Mouse (Mus musculus) CH12.LX (cell line): Measurements from ENCODE around the gene 1700056E22Rik. TPM values are rescaled to one million over a fixed set of nuclear protein-coding genes. Genes with fewer than 3 reads are reported as not detected.
A peak's percentile ranks its signal among the peaks of the same experiment; 100 is the strongest.

ENCODE experiments used
- DNase-seq: peaks from one replicate; pipeline ENCODE4 v3.0.0-alpha.2; 2013; ENCODE audit errors: extremely low read depth
- H3K27ac ChIP-seq: 2 replicates; pipeline ENCODE4 v1.5.1; 2012; ENCODE audit warnings: low read depth, mild to moderate bottlenecking, control low read depth, moderate library complexity; ENCODE audit not compliant: insufficient read depth
- H3K27me3 ChIP-seq: replicated peaks from 2 replicates; pipeline ENCODE3; 2012; ENCODE audit warnings: inconsistent platforms
- H3K36me3 ChIP-seq, 2 experiments: replicated peaks in 1 of 2; 2 replicates each; pipeline versions ENCODE3 to v1.6.1; 2012; ENCODE audit warnings: inconsistent platforms in 1 of 2, low read length in 1 of 2, mild to moderate bottlenecking in 1 of 2, mixed read lengths in 1 of 2, moderate library complexity in 1 of 2; ENCODE audit not compliant: control insufficient read depth in 1 of 2, insufficient read depth in 1 of 2
- H3K4me1 ChIP-seq, 2 experiments: 2 replicates each; pipeline ENCODE4 v1.6.1; 2012; ENCODE audit warnings: inconsistent platforms in 1 of 2, moderate library complexity in 1 of 2; ENCODE audit not compliant: insufficient read depth in 2 of 2, control insufficient read depth in 1 of 2
- H3K4me2 ChIP-seq: 2 replicates; pipeline ENCODE4 v1.6.1; 2012; ENCODE audit warnings: low read depth, mild to moderate bottlenecking, control low read depth; ENCODE audit not compliant: poor library complexity, insufficient read depth, severe bottlenecking
- H3K4me3 ChIP-seq, 3 experiments: fragments of 150-350 bp in 1 of 3; sonication (generic) in 1 of 3; replicated peaks in 1 of 3; 2 replicates each; pipeline versions ENCODE3 to v1.5.1; 2011 to 2012; ENCODE audit warnings: low read depth in 2 of 3, low read length in 2 of 3, mild to moderate bottlenecking in 2 of 3, moderate library complexity in 2 of 3, control low read depth in 1 of 3, improper control_type of control experiment in 1 of 3, inconsistent platforms in 1 of 3, mixed read lengths in 1 of 3; ENCODE audit not compliant: poor library complexity in 1 of 3
- H3K79me2 ChIP-seq: replicated peaks from 2 replicates; pipeline ENCODE4 v1.6.1; 2012; ENCODE audit warnings: mild to moderate bottlenecking, moderate library complexity; ENCODE audit not compliant: control insufficient read depth, poor library complexity, insufficient read depth, severe bottlenecking; ENCODE audit errors: extremely low read depth
- H3K9ac ChIP-seq: 2 replicates; pipeline ENCODE4 v1.6.1; 2012; ENCODE audit warnings: low read depth, mild to moderate bottlenecking, control low read depth, moderate library complexity; ENCODE audit not compliant: insufficient read depth
- H3K9me3 ChIP-seq: replicated peaks from 2 replicates; pipeline ENCODE3; 2012; ENCODE audit warnings: low read length, inconsistent platforms, mixed read lengths
- BHLHE40 ChIP-seq: IDR thresholded peaks from 2 replicates; pipeline ENCODE4 v1.6.1; 2011; ENCODE audit warnings: mild to moderate bottlenecking, low read depth, low read length, improper control_type of control experiment
- CHD2 ChIP-seq: IDR thresholded peaks from 2 replicates; pipeline ENCODE4 v1.6.1; 2011; ENCODE audit warnings: low read length, improper control_type of control experiment
- CTCF ChIP-seq, 2 experiments: IDR thresholded peaks in 1 of 2; conservative IDR thresholded peaks in 1 of 2; 2 replicates each; pipeline ENCODE4 v1.5.1; 2011 to 2012; ENCODE audit warnings: low read depth in 2 of 2, low read length in 2 of 2, improper control_type of control experiment in 1 of 2, inconsistent platforms in 1 of 2, mild to moderate bottlenecking in 1 of 2, moderate library complexity in 1 of 2
- E2F4 ChIP-seq: IDR thresholded peaks from 2 replicates; pipeline ENCODE4 v1.6.1; 2011; ENCODE audit warnings: low read depth, low read length, improper control_type of control experiment; ENCODE audit not compliant: insufficient replicate concordance
- ELF1 ChIP-seq: IDR thresholded peaks from 2 replicates; pipeline ENCODE4 v1.6.1; 2014; ENCODE audit warnings: low read depth, mild to moderate bottlenecking, inconsistent platforms, low read length, improper control_type of control experiment
- EP300 ChIP-seq: IDR thresholded peaks from 2 replicates; pipeline ENCODE4 v1.6.1; 2011; ENCODE audit warnings: low read length, improper control_type of control experiment
- ETS1 ChIP-seq: conservative IDR thresholded peaks from 2 replicates; pipeline ENCODE4 v1.6.1; 2012; ENCODE audit warnings: low read depth, mild to moderate bottlenecking, inconsistent platforms, low read length, improper control_type of control experiment, moderate library complexity
- HCFC1 ChIP-seq: IDR thresholded peaks from 2 replicates; pipeline ENCODE4 v1.6.1; 2012; ENCODE audit warnings: low read depth, mild to moderate bottlenecking, inconsistent platforms, low read length, improper control_type of control experiment
- IRF4 ChIP-seq: IDR thresholded peaks from 2 replicates; pipeline ENCODE4 v1.6.1; 2014; ENCODE audit warnings: low read depth, mild to moderate bottlenecking, inconsistent platforms, low read length, improper control_type of control experiment
- KAT2A ChIP-seq: IDR thresholded peaks from 2 replicates; pipeline ENCODE4 v1.6.1; 2012; ENCODE audit warnings: low read length, improper control_type of control experiment, inconsistent platforms; ENCODE audit not compliant: insufficient replicate concordance
- MAFK ChIP-seq: IDR thresholded peaks from 2 replicates; pipeline ENCODE4 v1.6.1; 2011; ENCODE audit warnings: low read length, improper control_type of control experiment; ENCODE audit not compliant: insufficient replicate concordance
- MAX ChIP-seq: IDR thresholded peaks from 2 replicates; pipeline ENCODE4 v1.6.1; 2011; ENCODE audit warnings: low read length, improper control_type of control experiment
- MAZ ChIP-seq: IDR thresholded peaks from 2 replicates; pipeline ENCODE4 v1.6.1; 2012; ENCODE audit warnings: low read depth, mild to moderate bottlenecking, inconsistent platforms, low read length, improper control_type of control experiment, moderate library complexity
- MEF2A ChIP-seq: IDR thresholded peaks from 2 replicates; pipeline ENCODE4 v1.6.1; 2014; ENCODE audit warnings: low read depth, mild to moderate bottlenecking, inconsistent platforms, low read length, improper control_type of control experiment, borderline replicate concordance
- MXI1 ChIP-seq: IDR thresholded peaks from 2 replicates; pipeline ENCODE4 v1.6.1; 2011; ENCODE audit warnings: mild to moderate bottlenecking, low read depth, low read length, improper control_type of control experiment
- NELFE ChIP-seq: IDR thresholded peaks from 2 replicates; pipeline ENCODE4 v1.6.1; 2011; ENCODE audit warnings: low read depth, low read length, improper control_type of control experiment
- NRF1 ChIP-seq: IDR thresholded peaks from 2 replicates; pipeline ENCODE4 v1.6.1; 2014; ENCODE audit warnings: low read depth, mild to moderate bottlenecking, inconsistent platforms, low read length, improper control_type of control experiment, moderate library complexity
- PAX5 ChIP-seq: IDR thresholded peaks from 2 replicates; pipeline ENCODE4 v1.6.1; 2012; ENCODE audit warnings: low read length, inconsistent platforms, mixed read lengths
- RAD21 ChIP-seq: IDR thresholded peaks from 2 replicates; pipeline ENCODE4 v1.6.1; 2011; ENCODE audit warnings: low read depth, mild to moderate bottlenecking, low read length, improper control_type of control experiment, moderate library complexity
- RCOR1 ChIP-seq: conservative IDR thresholded peaks from 2 replicates; pipeline ENCODE4 v1.6.1; 2012; ENCODE audit warnings: low read depth, mild to moderate bottlenecking, inconsistent platforms, low read length, improper control_type of control experiment
- SIN3A ChIP-seq: IDR thresholded peaks from 2 replicates; pipeline ENCODE4 v1.6.1; 2012; ENCODE audit warnings: low read length, improper control_type of control experiment, inconsistent platforms
- SMC3 ChIP-seq: IDR thresholded peaks from 2 replicates; pipeline ENCODE4 v1.6.1; 2011; ENCODE audit warnings: low read depth, low read length, improper control_type of control experiment
- TBP ChIP-seq: conservative IDR thresholded peaks from 2 replicates; pipeline ENCODE4 v1.6.1; 2011; ENCODE audit warnings: low read depth, low read length, improper control_type of control experiment
- TCF12 ChIP-seq: IDR thresholded peaks from 2 replicates; pipeline ENCODE4 v1.6.1; 2014; ENCODE audit warnings: low read depth, mild to moderate bottlenecking, inconsistent platforms, low read length, improper control_type of control experiment
- USF1 ChIP-seq: IDR thresholded peaks from 2 replicates; pipeline ENCODE4 v1.6.1; 2014; ENCODE audit warnings: low read depth, mild to moderate bottlenecking, inconsistent platforms, low read length, improper control_type of control experiment
- USF2 ChIP-seq: conservative IDR thresholded peaks from 2 replicates; pipeline ENCODE4 v1.6.1; 2011; ENCODE audit warnings: low read depth, low read length, improper control_type of control experiment
- ZMIZ1 ChIP-seq: IDR thresholded peaks from 2 replicates; pipeline ENCODE4 v1.6.1; 2012; ENCODE audit warnings: low read depth, mild to moderate bottlenecking, inconsistent platforms, low read length, improper control_type of control experiment
- ZNF384 ChIP-seq: IDR thresholded peaks from 2 replicates; pipeline ENCODE4 v1.6.1; 2012; ENCODE audit warnings: low read depth, low read length, improper control_type of control experiment, inconsistent platforms
- dilution Hi-C: fragments of 300-500 bp; cut with MboI; formaldehyde crosslinking; loops from 2 replicates; pipeline ENCODE4 v1.14.3; 2020; ENCODE audit warnings: low sequenced_read_pairs; ENCODE audit not compliant: extremely low pct_unique_long_range_greater_than_20kb, extremely low pct_ligation_motif_present
- in situ Hi-C: fragments of 300-500 bp; cut with MboI; formaldehyde crosslinking; loops from 3 replicates; pipeline ENCODE4 v1.14.3; 2019; ENCODE audit warnings: low sequenced_read_pairs, low pct_ligation_motif_present, low pct_unique_long_range_greater_than_20kb, mixed read lengths
- polyA plus RNA-seq: library from polyadenylated mRNA; unstranded; fragments of >175 nt; gene quantifications from 2 replicates; pipeline ENCODE4 v1.2.1, GENCODE M21; 2012; ENCODE audit warnings: low read depth; ENCODE audit not compliant: insufficient read length
- total RNA-seq, 2 experiments: library from RNA; depleted of rRNA; stranded (reverse); fragments of 300-350 nt in 1 of 2; fragments of >200 nt in 1 of 2; gene quantifications; 2 replicates each; pipeline ENCODE4 v1.2.3; 2012 to 2014

Gene 1700056E22Rik
- total and polyA plus RNA-seq, 3 experiments = 0.25 to 1.0 (median 0.26) TPM

- Histone ChIP-seq H3K9me3 (no peaks in the 10 kb centered on the region), H3K27ac (no peak overlapping the region), H3K4me2 (no peak overlapping the region), H3K4me3 (no peak overlapping the region), H3K36me3 (peaks cover 3 to 65% of the 10 kb centered on the region in 2 experiments), H3K27me3 (no peaks in the 10 kb centered on the region), H3K4me1 (peaks cover 12 to 51% of the 10 kb centered on the region in 2 experiments), H3K79me2 (no peaks in the 10 kb centered on the region), H3K9ac (no peak overlapping the region)
- dilution Hi-C loops (no loop called here), in situ Hi-C loops (no loop called here)
- DNase-seq = no peak
- TF ChIP-seq MAFK (no peak), CTCF (conservative IDR thresholded peaks at IDR 0.05 in 1 of 2, IDR thresholded peaks at IDR 0.05 in 1 of 2; ENCODE audit: low read depth in 2 of 2, low read length in 2 of 2) (no peak), MAZ (no peak), RAD21 (no peak), ELF1 (no peak), SMC3 (no peak), TCF12 (no peak), NRF1 (no peak), EP300 (no peak), NELFE (no peak)
Observed at GRCm38 (mm10) chr1:184067704-184068558, 33.8 kb upstream of the 1700056E22Rik start.

GRCm38 (mm10) chr1:184066460-184067287 is 32.6 kb upstream of the 1700056E22Rik start:
- Histone ChIP-seq H3K79me2 (no peaks in the 10 kb centered on the region), H3K9ac (no peak overlapping the region), H3K4me3 (no peak overlapping the region), H3K27ac (no peak overlapping the region), H3K4me2 (peak overlapping the region; percentile 11; the same call in 1 of the 2 replicates), H3K36me3 (peaks cover 3 to 61% of the 10 kb centered on the region in 2 experiments), H3K4me1 (peaks cover 12 to 62% of the 10 kb centered on the region in 2 experiments), H3K27me3 (no peaks in the 10 kb centered on the region), H3K9me3 (no peaks in the 10 kb centered on the region)
- peak; percentile 44 for DNase-seq
- dilution Hi-C loops (no loop called here), in situ Hi-C loops (no loop called here)
- TF ChIP-seq SMC3 = no peak
- no peak for TF ChIP-seq HCFC1
- no peak for TF ChIP-seq NRF1
- no peak; the same call in 1 of the 2 replicates for TF ChIP-seq MXI1
- peak; percentile 84 for TF ChIP-seq ETS1
- no peak for TF ChIP-seq ZNF384
- 0 out of 2 replicates have a peak, but pooled peaks have one; percentile 19 for TF ChIP-seq MAZ
- TF ChIP-seq USF2 = no peak
- no peak for TF ChIP-seq ZMIZ1
- no peak for TF ChIP-seq NELFE
- peak; percentile 78 for TF ChIP-seq IRF4
- no peak for TF ChIP-seq E2F4
- TF ChIP-seq RCOR1 = peak; percentile 94
- peak; percentile 70; the same call in 1 of the 2 replicates for TF ChIP-seq MAFK
- peak; percentile 53; the same call in 1 of the 2 replicates for TF ChIP-seq MEF2A
- TF ChIP-seq SIN3A = no peak
- TF ChIP-seq ELF1 = no peak
- TF ChIP-seq MAX = 0 out of 2 replicates have a peak, but pooled peaks have one; percentile 32
- TF ChIP-seq PAX5 = no peak
- TF ChIP-seq CTCF (conservative IDR thresholded peaks at IDR 0.05 in 1 of 2, IDR thresholded peaks at IDR 0.05 in 1 of 2; ENCODE audit: low read depth in 2 of 2, low read length in 2 of 2) = no peak
- TF ChIP-seq USF1 = no peak
- no peak for TF ChIP-seq TBP
- TF ChIP-seq KAT2A = no peak
- peak; percentile 22; the same call in 1 of the 2 replicates for TF ChIP-seq CHD2
- TF ChIP-seq BHLHE40 = peak; percentile 99
